Mouse (Mus musculus) heart, embryonic 10.5 days (tissue): ENCODE results near the gene Grasp. TPM values are rescaled to one million over a fixed set of nuclear protein-coding genes. Genes with fewer than 3 reads are reported as not detected.

Experiments
- DNase-seq: peaks from one replicate; pipeline ENCODE4 v3.0.0-alpha.2; 2017; ENCODE audit warnings: low spot score
- H3K27ac ChIP-seq: fragments of 300-500 bp; sonication (generic); 2 replicates; pipeline ENCODE4 v1.5.1; 2016; ENCODE audit warnings: mild to moderate bottlenecking
- H3K27me3 ChIP-seq: fragments of 300-500 bp; sonication (generic); 2 replicates; pipeline ENCODE4 v1.6.1; 2016; ENCODE audit warnings: mild to moderate bottlenecking; ENCODE audit not compliant: poor library complexity, insufficient read depth, severe bottlenecking
- H3K36me3 ChIP-seq: fragments of 300-500 bp; sonication (generic); 2 replicates; pipeline ENCODE4 v1.6.1; 2016; ENCODE audit warnings: mild to moderate bottlenecking, moderate library complexity
- H3K4me1 ChIP-seq: fragments of 300-500 bp; sonication (generic); 2 replicates; pipeline ENCODE4 v1.6.1; 2016; ENCODE audit warnings: mild to moderate bottlenecking
- H3K4me3 ChIP-seq: fragments of 300-500 bp; sonication (generic); 2 replicates; pipeline ENCODE4 v1.5.1; 2016; ENCODE audit warnings: mild to moderate bottlenecking, moderate library complexity
- H3K9me3 ChIP-seq: fragments of 300-500 bp; sonication (generic); 2 replicates; pipeline ENCODE4 v1.6.1; 2016; ENCODE audit warnings: mild to moderate bottlenecking, moderate library complexity
- WGBS: fragments of 180-500 bp; shearing (Covaris S2); methylation state at CpG from one replicate; pipeline ENCODE4 v1.1.7; 2016; 5-methylcytosine and 5-hydroxymethylcytosine counted together
- polyA plus RNA-seq: library from polyadenylated mRNA; unstranded; fragments of >200 nt; fragmentation: Nextera tagmentation; extraction: Ambion mirVana; gene quantifications from 2 replicates; pipeline ENCODE4 v1.2.1, GENCODE M21; 2016

The Grasp gene
- polyA plus RNA-seq, 1 experiment from 2014 or later: 5.0 TPM

- under 1% methylated on average over 14 of the region's 14 CpGs for WGBS
- Histone ChIP-seq H3K27ac (0 out of 2 replicates have a peak overlapping the region, but pooled peaks have one; percentile 13), H3K9me3 (no peaks in the 10 kb centered on the region), H3K4me3 (peak overlapping the region; percentile 55), H3K4me1 (peaks cover 44% of the 10 kb centered on the region), H3K36me3 (no peaks in the 10 kb centered on the region), H3K27me3 (peaks cover 47% of the 10 kb centered on the region)
- DNase-seq: peak; percentile 87
These were observed 2.5 kb upstream of the Grasp start for GRCm38 (mm10) chr15:101221298-101222104.

- peak overlapping the region; percentile 91; the same call in 1 of the 2 replicates for H3K4me3 ChIP-seq
- no peak for DNase-seq
- 0 out of 2 replicates have a peak overlapping the region, but pooled peaks have one; percentile 90 for H3K27ac ChIP-seq
- peaks cover 58% of the 10 kb centered on the region for H3K4me1 ChIP-seq
- peaks cover 58% of the 10 kb centered on the region for H3K27me3 ChIP-seq
- no peaks in the 10 kb centered on the region for H3K9me3 ChIP-seq
- WGBS: 39% methylated on average over 13 of the region's 13 CpGs
- 0 out of 2 replicates have a peak, but pooled peaks cover 3% of the 10 kb centered on the region for H3K36me3 ChIP-seq
These were observed 998 bp upstream of the Grasp start for GRCm38 (mm10) chr15:101222897-101223482.

- WGBS: 9% methylated on average over 5 of the region's 5 CpGs
- Histone ChIP-seq H3K9me3 (no peaks in the 10 kb centered on the region), H3K4me3 (peak overlapping the region; percentile 91), H3K27ac (peak overlapping the region; percentile 90; the same call in 1 of the 2 replicates), H3K36me3 (0 out of 2 replicates have a peak, but pooled peaks cover 3% of the 10 kb centered on the region), H3K27me3 (peaks cover 58% of the 10 kb centered on the region), H3K4me1 (peaks cover 63% of the 10 kb centered on the region)
- no peak for DNase-seq
These were observed 392 bp upstream of the Grasp start for GRCm38 (mm10) chr15:101223596-101223995.

- H3K27me3 ChIP-seq: peaks cover 66% of the 10 kb centered on the region
- peaks cover 16% of the 10 kb centered on the region for H3K36me3 ChIP-seq
- 4% methylated on average over 14 of the region's 14 CpGs for WGBS
- H3K9me3 ChIP-seq: no peaks in the 10 kb centered on the region
- H3K4me1 ChIP-seq: peaks cover 63% of the 10 kb centered on the region
- peak overlapping the region; percentile 91 for H3K4me3 ChIP-seq
- no peak for DNase-seq
- peak overlapping the region; percentile 90 for H3K27ac ChIP-seq
These were observed 989 bp downstream of the Grasp start for GRCm38 (mm10) chr15:101224977-101225376.

GRCm38 (mm10) chr15:101227971-101228370 is 4.0 kb downstream of the Grasp start:
- peak; percentile 84 for DNase-seq
- Histone ChIP-seq H3K9me3 (no peaks in the 10 kb centered on the region), H3K36me3 (peaks cover 34% of the 10 kb centered on the region), H3K4me3 (no peak overlapping the region), H3K27ac (peak overlapping the region; percentile 72), H3K4me1 (peaks cover 46% of the 10 kb centered on the region), H3K27me3 (peaks cover 75% of the 10 kb centered on the region)
- WGBS: 22% methylated on average over 7 of the region's 7 CpGs

GRCm38 (mm10) chr15:101228866-101229590 is 5.0 kb downstream of the Grasp start:
- Histone ChIP-seq H3K36me3 (peaks cover 34% of the 10 kb centered on the region), H3K9me3 (no peaks in the 10 kb centered on the region), H3K27ac (peak overlapping the region; percentile 3; the same call in 1 of the 2 replicates), H3K4me1 (peaks cover 39% of the 10 kb centered on the region), H3K27me3 (peaks cover 69% of the 10 kb centered on the region), H3K4me3 (no peak overlapping the region)
- WGBS: 84% methylated on average over 21 of the region's 21 CpGs
- DNase-seq: no peak

- no peak for DNase-seq
- no peak overlapping the region for H3K27ac ChIP-seq
- H3K4me3 ChIP-seq: no peak overlapping the region
- peaks cover 34% of the 10 kb centered on the region for H3K36me3 ChIP-seq
- no peaks in the 10 kb centered on the region for H3K9me3 ChIP-seq
- 91% methylated on average over 19 of the region's 19 CpGs for WGBS
- H3K4me1 ChIP-seq: peaks cover 34% of the 10 kb centered on the region
- H3K27me3 ChIP-seq: peaks cover 62% of the 10 kb centered on the region
These were observed 6.5 kb downstream of the Grasp start for GRCm38 (mm10) chr15:101230503-101230902.

- peak overlapping the region; percentile 51 for H3K4me3 ChIP-seq
- DNase-seq: no peak
- H3K27ac ChIP-seq: peak overlapping the region; percentile 81
- WGBS: 70% methylated on average over 23 of the region's 23 CpGs
- H3K9me3 ChIP-seq: no peaks in the 10 kb centered on the region
- H3K4me1 ChIP-seq: peaks cover 40% of the 10 kb centered on the region
- peaks cover 62% of the 10 kb centered on the region for H3K27me3 ChIP-seq
- peaks cover 34% of the 10 kb centered on the region for H3K36me3 ChIP-seq
These were observed 7.1 kb downstream of the Grasp start for GRCm38 (mm10) chr15:101230995-101231647.

GRCm38 (mm10) chr15:101231648-101232180 is 7.7 kb downstream of the Grasp start:
- H3K27me3 ChIP-seq: peaks cover 58% of the 10 kb centered on the region
- H3K9me3 ChIP-seq: no peaks in the 10 kb centered on the region
- peak overlapping the region; percentile 81 for H3K27ac ChIP-seq
- peak overlapping the region; percentile 51 for H3K4me3 ChIP-seq
- WGBS: 48% methylated on average over 56 of the region's 56 CpGs
- peaks cover 33% of the 10 kb centered on the region for H3K36me3 ChIP-seq
- peaks cover 40% of the 10 kb centered on the region for H3K4me1 ChIP-seq
- no peak for DNase-seq

- Histone ChIP-seq H3K9me3 (no peaks in the 10 kb centered on the region), H3K4me1 (peaks cover 36% of the 10 kb centered on the region), H3K27me3 (peaks cover 54% of the 10 kb centered on the region), H3K4me3 (no peak overlapping the region), H3K27ac (no peak overlapping the region), H3K36me3 (peaks cover 31% of the 10 kb centered on the region)
- DNase-seq: no peak
- 75% methylated on average over 4 of the region's 4 CpGs for WGBS
These were observed 8.6 kb downstream of the Grasp start for GRCm38 (mm10) chr15:101232607-101233006.

GRCm38 (mm10) chr15:101233183-101233582 is 9.2 kb downstream of the Grasp start:
- Histone ChIP-seq H3K27ac (no peak overlapping the region), H3K4me1 (peaks cover 31% of the 10 kb centered on the region)
- 88% methylated on average over 3 of the region's 3 CpGs for WGBS

GRCm38 (mm10) chr15:101233641-101234275 is 9.8 kb downstream of the Grasp start:
- H3K4me3 ChIP-seq: no peak overlapping the region
- H3K4me1 ChIP-seq: peaks cover 31% of the 10 kb centered on the region
- H3K27ac ChIP-seq: no peak overlapping the region
- H3K9me3 ChIP-seq: no peaks in the 10 kb centered on the region
- no peak for DNase-seq
- peaks cover 56% of the 10 kb centered on the region for H3K27me3 ChIP-seq
- 22% methylated on average over 11 of the region's 11 CpGs for WGBS
- H3K36me3 ChIP-seq: peaks cover 30% of the 10 kb centered on the region

More at GRCm38 (mm10) chr15:101233183-101233582, 9.2 kb downstream of the Grasp start:
- H3K36me3 ChIP-seq: peaks cover 31% of the 10 kb centered on the region
- DNase-seq: no peak
- H3K4me3 ChIP-seq: no peak overlapping the region
- peaks cover 56% of the 10 kb centered on the region for H3K27me3 ChIP-seq
- H3K9me3 ChIP-seq: no peaks in the 10 kb centered on the region
